Mouse (Mus musculus) embryonic facial prominence, embryonic 10.5 days (tissue): ENCODE data around the gene Inha. TPM values are rescaled to one million over a fixed set of nuclear protein-coding genes. Genes with fewer than 3 reads are reported as not detected.

Experiments
- DNase-seq: peaks from one replicate; pipeline ENCODE4 v3.0.0-alpha.2; 2017; ENCODE audit warnings: low spot score
- H3K27ac ChIP-seq: fragments of 300-500 bp; sonication (generic); replicated peaks from 2 replicates; pipeline ENCODE4 v1.5.1; 2016; ENCODE audit warnings: mild to moderate bottlenecking
- H3K27me3 ChIP-seq: fragments of 300-500 bp; sonication (generic); replicated peaks from 2 replicates; pipeline ENCODE4 v1.6.1; 2016; ENCODE audit warnings: low read depth, mild to moderate bottlenecking; ENCODE audit not compliant: poor library complexity, severe bottlenecking
- H3K36me3 ChIP-seq: fragments of 300-500 bp; sonication (generic); replicated peaks from 2 replicates; pipeline ENCODE4 v1.6.1; 2016; ENCODE audit warnings: mild to moderate bottlenecking, moderate library complexity
- H3K4me1 ChIP-seq: fragments of 300-500 bp; sonication (generic); 2 replicates; pipeline ENCODE4 v1.6.1; 2016
- H3K4me3 ChIP-seq: fragments of 300-500 bp; sonication (generic); 2 replicates; pipeline ENCODE4 v1.5.1; 2016; ENCODE audit warnings: mild to moderate bottlenecking, moderate library complexity
- H3K9me3 ChIP-seq: fragments of 300-500 bp; sonication (generic); 2 replicates; pipeline ENCODE4 v1.6.1; 2016; ENCODE audit warnings: mild to moderate bottlenecking
- WGBS: fragments of 180-500 bp; shearing (Covaris S2); methylation state at CpG from one replicate; pipeline ENCODE4 v1.1.7; 2016; 5-methylcytosine and 5-hydroxymethylcytosine counted together
- polyA plus RNA-seq: library from polyadenylated mRNA; unstranded; fragments of >200 nt; fragmentation: Nextera tagmentation; extraction: Ambion mirVana; gene quantifications from 2 replicates; pipeline ENCODE4 v1.2.1, GENCODE M21; 2016

Inha gene
- polyA plus RNA-seq, 1 experiment from 2014 or later: 3.1 TPM

- Histone ChIP-seq H3K36me3 (no peaks in the 10 kb centered on the region), H3K4me1 (peaks cover 34% of the 10 kb centered on the region), H3K9me3 (no peaks in the 10 kb centered on the region), H3K27ac (no peak overlapping the region; the same call in 1 of the 2 replicates), H3K4me3 (no peak overlapping the region), H3K27me3 (peaks cover 22% of the 10 kb centered on the region)
- no peak for DNase-seq
- WGBS: 95% methylated on average over 3 of the region's 3 CpGs
These were observed 5.7 kb downstream of the Inha start for GRCm38 (mm10) chr1:75512550-75512949.

DNA sequence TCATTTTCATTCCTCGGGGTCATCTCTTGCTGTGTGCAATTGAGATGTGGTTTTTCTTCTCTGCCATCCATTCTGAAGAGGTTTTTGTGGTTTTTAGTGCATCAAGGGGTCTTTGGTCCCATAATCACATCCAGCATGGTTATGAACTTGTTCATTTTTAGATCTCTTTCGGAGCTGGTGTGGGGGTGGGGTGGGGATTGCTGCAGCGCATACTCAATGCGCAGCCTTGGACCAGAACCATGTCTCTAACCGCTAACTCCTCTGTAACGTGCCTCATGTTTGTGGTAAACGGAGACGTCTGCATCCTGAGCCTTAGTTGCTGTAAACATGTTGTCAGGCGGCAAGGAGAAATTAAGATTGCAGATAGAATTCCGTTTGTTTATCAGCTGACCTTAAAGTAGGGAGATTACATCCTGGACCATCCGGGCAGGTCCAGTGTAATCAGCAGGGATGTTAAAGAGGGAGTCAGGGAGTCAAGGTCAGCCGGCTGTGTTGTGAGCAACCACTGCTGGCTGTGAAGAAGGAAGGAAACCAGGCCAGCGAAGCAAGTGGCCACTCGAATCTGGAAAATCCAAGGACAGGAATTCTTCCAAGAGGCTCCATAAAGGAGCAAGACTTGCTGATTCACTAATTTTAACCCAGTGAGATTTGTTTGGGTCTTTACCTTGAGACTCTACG, 10.0 kb downstream of the Inha start:
- no peak overlapping the region for H3K4me3 ChIP-seq
- no peaks in the 10 kb centered on the region for H3K27me3 ChIP-seq
- 82% methylated on average over 15 of the region's 15 CpGs for WGBS
- no peak overlapping the region for H3K27ac ChIP-seq
- H3K4me1 ChIP-seq: peaks cover 14% of the 10 kb centered on the region
- no peaks in the 10 kb centered on the region for H3K9me3 ChIP-seq
- no peaks in the 10 kb centered on the region for H3K36me3 ChIP-seq
- DNase-seq: no peak

DNA sequence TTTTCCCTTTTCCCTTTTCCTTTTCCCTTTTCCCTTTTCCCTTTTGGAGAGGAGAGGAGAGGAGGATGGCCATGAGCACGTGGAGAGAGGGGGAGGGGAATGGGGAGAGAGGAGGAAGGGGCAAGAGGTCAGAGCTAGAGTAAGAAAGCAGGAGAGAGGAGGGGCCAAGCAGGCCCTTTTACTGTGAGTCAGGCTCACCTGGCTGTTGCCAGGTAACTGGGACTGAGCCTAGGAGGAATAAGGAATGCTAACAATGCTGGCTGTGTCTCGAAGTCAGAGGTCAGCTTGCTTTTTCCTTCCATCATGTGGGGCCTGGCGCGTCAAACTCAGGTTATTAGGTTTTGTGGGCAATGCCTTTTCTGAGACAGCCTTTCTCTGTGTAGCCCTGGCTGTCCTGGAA, 11.1 kb downstream of the Inha start:
- H3K27me3 ChIP-seq: no peaks in the 10 kb centered on the region
- H3K4me1 ChIP-seq: peaks cover 19% of the 10 kb centered on the region
- H3K27ac ChIP-seq: peak overlapping the region; percentile 54
- H3K36me3 ChIP-seq: no peaks in the 10 kb centered on the region
- H3K9me3 ChIP-seq: no peaks in the 10 kb centered on the region
- DNase-seq: peak; percentile 38
- WGBS: 57% methylated on average over 4 of the region's 4 CpGs
- H3K4me3 ChIP-seq: no peak overlapping the region

GRCm38 (mm10) chr1:75518427-75518826, 11.6 kb downstream of the Inha start:
- Histone ChIP-seq H3K36me3 (no peaks in the 10 kb centered on the region), H3K4me1 (peaks cover 19% of the 10 kb centered on the region), H3K4me3 (no peak overlapping the region), H3K27me3 (no peaks in the 10 kb centered on the region), H3K27ac (peak overlapping the region; percentile 54), H3K9me3 (no peaks in the 10 kb centered on the region)
- no peak for DNase-seq
- WGBS: 94% methylated on average over 4 of the region's 4 CpGs

DNA sequence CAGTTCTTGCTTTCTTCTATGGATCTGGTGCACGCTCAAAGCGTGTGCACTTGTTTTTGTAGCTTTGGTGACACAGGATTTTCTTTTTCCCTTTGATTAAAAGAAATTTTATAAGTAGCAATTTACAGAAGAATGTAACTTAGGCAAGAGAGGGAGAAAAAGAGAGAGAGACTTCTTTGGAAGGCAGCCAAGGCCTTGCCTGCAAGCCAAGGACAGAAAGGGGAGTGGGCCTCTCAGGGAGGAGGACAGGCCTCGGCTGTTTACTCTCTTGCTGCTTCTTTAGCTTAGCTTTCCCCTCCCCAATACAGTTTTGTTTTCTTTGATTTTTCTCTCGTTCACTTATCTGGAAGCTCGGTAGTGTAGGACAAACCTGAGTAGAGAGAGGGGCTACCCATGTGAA, 12.7 kb downstream of the Inha start:
- 89% methylated on average over 5 of the region's 5 CpGs for WGBS
- Histone ChIP-seq H3K4me1 (peaks cover 19% of the 10 kb centered on the region), H3K27ac (no peak overlapping the region)

GRCm38 (mm10) chr1:75521321-75522031, 14.6 kb downstream of the Inha start, which contains the start of gene Stk11ip:
Stk11ip (plus strand) TSS chr1:75521529.
- Histone ChIP-seq H3K27ac (peak within 1 kb of the TSS; percentile 88), H3K36me3 (peaks cover 19% of the 10 kb centered on the region), H3K4me1 (peaks cover 19% of the 10 kb centered on the region), H3K9me3 (no peaks in the 10 kb centered on the region), H3K27me3 (no peaks in the 10 kb centered on the region), H3K4me3 (peak within 1 kb of the TSS; percentile 78)
- peak; percentile 95 for DNase-seq
- under 1% methylated on average over 46 of the region's 46 CpGs for WGBS

More for the DNA sequence above, 12.7 kb downstream of the Inha start:
- DNase-seq: no peak
- H3K36me3 ChIP-seq: no peaks in the 10 kb centered on the region; the same call in 1 of the 2 replicates
- H3K27me3 ChIP-seq: no peaks in the 10 kb centered on the region
- no peaks in the 10 kb centered on the region for H3K9me3 ChIP-seq
- H3K4me3 ChIP-seq: no peak overlapping the region

DNA sequence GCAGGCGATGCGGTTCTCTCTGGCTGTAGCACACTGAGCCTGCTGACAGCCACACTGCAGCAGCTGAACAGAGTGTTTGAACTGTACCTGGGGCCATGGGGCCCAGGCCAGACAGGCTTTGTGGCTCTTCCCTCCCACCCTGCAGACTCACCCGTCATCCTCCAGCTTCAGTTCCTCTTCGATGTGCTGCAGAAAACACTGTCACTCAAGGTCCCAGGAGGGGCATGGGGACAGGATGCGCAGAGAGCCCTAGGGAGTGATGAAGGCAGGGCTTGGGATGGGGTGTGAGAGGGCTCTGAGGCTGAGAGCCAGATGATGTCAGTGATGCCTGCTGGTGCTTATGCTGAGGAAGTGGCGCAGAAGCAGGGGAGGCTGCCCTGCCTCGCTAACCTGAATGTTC, 17.8 kb downstream of the Inha start:
- no peaks in the 10 kb centered on the region for H3K27me3 ChIP-seq
- no peak overlapping the region for H3K27ac ChIP-seq
- peaks cover 12% of the 10 kb centered on the region for H3K4me1 ChIP-seq
- H3K4me3 ChIP-seq: no peak overlapping the region
- no peak for DNase-seq
- peaks cover 51% of the 10 kb centered on the region for H3K36me3 ChIP-seq
- WGBS: 90% methylated on average over 7 of the region's 7 CpGs
- no peaks in the 10 kb centered on the region for H3K9me3 ChIP-seq

GRCm38 (mm10) chr1:75530546-75530945, 23.7 kb downstream of the Inha start:
- no peak overlapping the region for H3K27ac ChIP-seq
- no peaks in the 10 kb centered on the region for H3K9me3 ChIP-seq
- H3K4me1 ChIP-seq: no peaks in the 10 kb centered on the region
- no peaks in the 10 kb centered on the region for H3K27me3 ChIP-seq
- peaks cover 96% of the 10 kb centered on the region for H3K36me3 ChIP-seq
- 88% methylated on average over 4 of the region's 4 CpGs for WGBS
- no peak overlapping the region for H3K4me3 ChIP-seq
- no peak for DNase-seq

DNA sequence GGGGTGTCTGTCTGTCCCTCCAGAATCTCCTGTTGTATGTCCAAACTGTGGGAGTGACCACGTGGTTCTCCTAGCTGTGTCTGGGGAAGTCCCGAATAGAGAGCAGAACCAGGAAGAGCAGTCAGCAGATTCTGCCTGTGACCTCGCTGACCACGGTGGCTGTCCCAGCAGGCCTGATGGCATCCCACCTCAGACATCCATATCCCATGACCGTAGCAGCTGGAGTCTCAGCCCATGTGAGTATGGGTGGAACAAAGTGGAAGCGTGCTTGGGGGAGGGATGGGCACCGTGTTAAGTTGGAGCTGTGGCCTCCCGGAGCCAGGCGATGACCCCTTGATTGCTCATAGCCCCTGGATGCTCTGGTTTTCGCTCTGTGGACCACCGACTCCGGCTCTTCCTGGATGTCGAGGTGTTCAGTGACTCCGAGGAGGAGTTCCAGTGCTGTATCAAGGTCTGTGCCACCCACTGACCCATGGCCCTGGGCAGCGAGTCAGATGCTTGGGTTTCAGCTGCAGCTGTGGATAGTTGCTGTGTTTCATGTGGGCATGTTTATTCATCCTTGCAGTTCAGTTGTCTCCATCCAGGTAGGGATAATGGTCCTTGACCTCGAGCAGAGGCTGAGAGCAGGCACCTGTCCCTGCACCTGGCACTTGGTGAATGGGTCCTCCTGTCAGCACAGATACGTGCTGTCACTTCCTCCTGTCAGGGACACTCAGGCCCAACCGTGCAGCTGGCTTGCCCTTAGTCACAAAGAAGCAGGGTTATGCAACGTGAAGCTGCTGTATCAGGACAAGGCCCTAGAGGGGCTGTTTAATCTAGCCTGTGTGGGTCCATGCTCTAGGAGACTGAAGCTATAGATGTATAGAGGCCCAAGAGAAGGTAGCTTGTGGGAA, 25.6 kb downstream of the Inha start:
- Histone ChIP-seq H3K27me3 (no peaks in the 10 kb centered on the region), H3K9me3 (no peaks in the 10 kb centered on the region), H3K4me3 (no peak overlapping the region), H3K4me1 (no peaks in the 10 kb centered on the region), H3K36me3 (peaks cover 89% of the 10 kb centered on the region), H3K27ac (no peak overlapping the region)
- WGBS: 92% methylated on average over 19 of the region's 19 CpGs
- DNase-seq: no peak

DNA sequence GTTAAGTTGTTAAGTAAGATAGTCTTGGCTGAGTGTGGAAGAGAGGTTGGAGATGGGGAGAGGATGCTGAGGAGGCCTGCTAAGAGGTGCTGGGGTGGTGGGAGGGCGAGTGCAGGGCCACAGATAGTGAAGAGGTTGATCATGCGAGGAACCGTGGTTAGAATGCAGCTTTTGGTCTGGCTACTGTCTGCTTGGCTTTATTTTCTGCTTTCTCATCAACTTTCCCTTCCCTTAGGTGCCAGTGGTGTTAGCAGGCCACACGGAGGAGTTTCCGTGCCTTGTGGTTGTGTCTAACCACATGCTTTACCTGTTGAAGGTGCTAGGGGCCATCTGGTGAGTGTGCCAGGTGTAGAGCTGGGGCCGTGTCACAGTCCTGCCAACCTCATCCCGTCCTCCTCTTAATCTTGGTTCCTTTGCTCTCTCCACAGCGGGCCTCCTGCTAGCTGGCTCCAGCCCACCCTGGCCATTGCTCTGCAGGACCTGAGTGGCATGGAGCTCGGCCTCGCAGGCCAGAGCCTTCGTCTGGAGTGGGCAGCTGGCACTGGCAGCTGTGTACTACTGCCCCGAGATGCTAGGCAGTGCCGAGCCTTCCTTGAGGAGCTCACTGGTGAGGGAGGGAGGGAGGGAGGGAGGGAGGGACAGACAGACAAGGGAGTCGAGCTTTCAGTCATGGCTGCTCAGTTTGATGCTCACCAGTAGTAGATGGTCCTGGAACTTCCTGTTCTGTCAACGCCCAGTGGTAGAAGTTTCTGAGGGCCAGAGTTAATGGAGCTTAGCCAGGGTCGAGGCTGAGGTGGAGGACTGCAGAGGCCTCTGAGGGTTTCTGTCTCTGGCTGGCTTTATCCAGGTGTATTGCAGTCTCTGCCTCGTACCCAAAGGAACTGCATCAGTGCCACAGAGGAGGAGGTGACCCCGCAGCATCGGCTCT, 26.7 kb downstream of the Inha start:
- 89% methylated on average over 19 of the region's 19 CpGs for WGBS
- Histone ChIP-seq H3K9me3 (no peaks in the 10 kb centered on the region), H3K4me3 (no peak overlapping the region), H3K27me3 (no peaks in the 10 kb centered on the region), H3K4me1 (no peaks in the 10 kb centered on the region), H3K27ac (no peak overlapping the region), H3K36me3 (peaks cover 79% of the 10 kb centered on the region)
- no peak for DNase-seq

GRCm38 (mm10) chr1:75537587-75537986, 30.7 kb downstream of the Inha start:
- Histone ChIP-seq H3K9me3 (no peaks in the 10 kb centered on the region), H3K36me3 (peaks cover 41% of the 10 kb centered on the region), H3K4me1 (no peaks in the 10 kb centered on the region), H3K27ac (no peak overlapping the region), H3K27me3 (no peaks in the 10 kb centered on the region), H3K4me3 (no peak overlapping the region)
- no peak for DNase-seq
- WGBS: 79% methylated on average over 2 of the region's 2 CpGs
